Mouse (Mus musculus): ENCODE data around the gene Nat9.

- TF ChIP-seq CTCF (conservative IDR thresholded peaks at IDR 0.05; ENCODE audit: insufficient read depth, insufficient read length, low read depth, low read length) (no peak), POLR2A (IDR thresholded peaks at IDR 0.05; ENCODE audit: low read depth, low read length) (no peak)
These were observed 35.8 kb downstream of the Nat9 start for GRCm38 (mm10) chr11:115151755-115152429.

Data from kidney, adult 2 months (tissue).